Comparison of ENCODE assay signal across 8 mouse cellular contexts in genomic region chr16:52451786-52452476, GRCm38 (mm10). TPM values are rescaled to one million over a fixed set of nuclear protein-coding genes. Genes with fewer than 3 reads are reported as not detected.
DNase-seq lines count a peak whose midpoint lies in the region; ATAC-seq and TF ChIP-seq lines count a peak whose summit lies in the region.

No protein-coding gene starts in this region.

- in situ Hi-C loops in CH12.LX (cut with MboI; ENCODE audit: low pct_ligation_motif_present, low pct_unique_long_range_greater_than_20kb, low sequenced_read_pairs), result loop anchor here (5.0 to 25.0 kb wide), 6 partner anchors 140 to 785 kb away; no protein-coding TSS in a partner anchor

- TF ChIP-seq POLR2A in kidney, adult 2 months (IDR thresholded peaks at IDR 0.05; ENCODE audit: low read depth, low read length), result no peak
- TF ChIP-seq POLR2A in CH12.LX (IDR thresholded peaks at IDR 0.05; ENCODE audit: low read depth, low read length), result no peak

- under 1% methylated on average over 23 of the region's 23 CpGs for WGBS in kidney, adult 2 months
- WGBS in embryonic facial prominence, embryonic 11.5 days, result under 1% methylated on average over 23 of the region's 23 CpGs
- under 1% methylated on average over 23 of the region's 23 CpGs for WGBS in hindbrain, embryonic 15.5 days
- WGBS in liver, embryonic 13.5 days (ENCODE audit: insufficient replicate concordance), result 2% methylated on average over 23 of the region's 23 CpGs
- WGBS in neural tube, embryonic 15.5 days, result under 1% methylated on average over 23 of the region's 23 CpGs

- dilution Hi-C loops in CH12.LX (cut with MboI; ENCODE audit: extremely low pct_ligation_motif_present, extremely low pct_unique_long_range_greater_than_20kb, low sequenced_read_pairs), result no loop called here

- H3K9ac ChIP-seq in CH12.LX (ENCODE audit: insufficient read depth, low read depth), result peak overlapping the region; percentile 70
- H3K9ac ChIP-seq in embryonic facial prominence, embryonic 11.5 days (replicated peaks; ENCODE audit: low read length), result peak overlapping the region; percentile 49
- H3K9ac ChIP-seq in hindbrain, embryonic 15.5 days, result peak overlapping the region; percentile 57
- peak overlapping the region; percentile 63 for H3K9ac ChIP-seq in liver, embryonic 13.5 days
- H3K9ac ChIP-seq in neural tube, embryonic 15.5 days (replicated peaks), result peak overlapping the region; percentile 64

- DNase-seq in kidney, adult 2 months, result peak; percentile 26
- DNase-seq in kidney, adult 11 months, result no peak
- peak; percentile 44 for DNase-seq in CH12.LX (ENCODE audit: extremely low read depth)
- peak; percentile 8 for DNase-seq in embryonic facial prominence, embryonic 11.5 days (ENCODE audit: low spot score)
- no peak for DNase-seq in liver, embryonic 13.5 days
- DNase-seq in natural killer cell, adult 2 months (ENCODE audit: low spot score in 2 of 2), result no peak

- no peak for TF ChIP-seq EP300 in CH12.LX (IDR thresholded peaks at IDR 0.05; ENCODE audit: low read length)

- no peaks in the 10 kb centered on the region for H3K27me3 ChIP-seq in kidney, adult 2 months (replicated peaks; ENCODE audit: control insufficient read depth, insufficient read depth, low read length)
- H3K27me3 ChIP-seq in CH12.LX (replicated peaks), result no peaks in the 10 kb centered on the region
- peaks cover 3% of the 10 kb centered on the region; the same call in 1 of the 2 replicates for H3K27me3 ChIP-seq in embryonic facial prominence, embryonic 11.5 days (ENCODE audit: control insufficient read depth, insufficient read depth, low read length)
- no peaks in the 10 kb centered on the region for H3K27me3 ChIP-seq in hindbrain, embryonic 15.5 days
- peaks cover 53% of the 10 kb centered on the region for H3K27me3 ChIP-seq in liver, embryonic 13.5 days
- H3K27me3 ChIP-seq in neural tube, embryonic 15.5 days (replicated peaks), result no peaks in the 10 kb centered on the region

- TF ChIP-seq RAD21 in CH12.LX (IDR thresholded peaks at IDR 0.05; ENCODE audit: low read depth, low read length), result no peak

- no peak for TF ChIP-seq CTCF in kidney, adult 2 months (conservative IDR thresholded peaks at IDR 0.05; ENCODE audit: insufficient read depth, insufficient read length, low read depth, low read length)
- TF ChIP-seq CTCF in CH12.LX (conservative IDR thresholded peaks at IDR 0.05 in 1 of 2, IDR thresholded peaks at IDR 0.05 in 1 of 2; ENCODE audit: low read depth in 2 of 2, low read length in 2 of 2), result no peak

- no peaks in the 10 kb centered on the region for H3K36me3 ChIP-seq in kidney, adult 2 months (ENCODE audit: control insufficient read depth, insufficient read depth, low read length)
- H3K36me3 ChIP-seq in CH12.LX (replicated peaks in 1 of 2; ENCODE audit: control insufficient read depth in 1 of 2, insufficient read depth in 1 of 2, low read length in 1 of 2), result no peaks in the 10 kb centered on the region
- no peaks in the 10 kb centered on the region for H3K36me3 ChIP-seq in embryonic facial prominence, embryonic 11.5 days (replicated peaks; ENCODE audit: control insufficient read depth, insufficient read depth, low read depth, low read length)
- no peaks in the 10 kb centered on the region for H3K36me3 ChIP-seq in hindbrain, embryonic 15.5 days
- H3K36me3 ChIP-seq in liver, embryonic 13.5 days, result no peaks in the 10 kb centered on the region
- no peaks in the 10 kb centered on the region for H3K36me3 ChIP-seq in neural tube, embryonic 15.5 days

- H3K4me3 ChIP-seq in kidney, adult 2 months (ENCODE audit: insufficient read depth, low read depth, low read length), result peak overlapping the region; percentile 45
- H3K4me3 ChIP-seq in CH12.LX (replicated peaks in 1 of 3; ENCODE audit: low read depth in 2 of 3, low read length in 2 of 3, poor library complexity in 1 of 3), result peak overlapping the region; percentile 89 to 93 (median 89)
- H3K4me3 ChIP-seq in embryonic facial prominence, embryonic 11.5 days (ENCODE audit: low read depth, low read length), result peak overlapping the region; percentile 53
- H3K4me3 ChIP-seq in hindbrain, embryonic 15.5 days, result peak overlapping the region; percentile 83
- peak overlapping the region; percentile 60 for H3K4me3 ChIP-seq in liver, embryonic 13.5 days (replicated peaks)
- H3K4me3 ChIP-seq in neural tube, embryonic 15.5 days (replicated peaks), result peak overlapping the region; percentile 67

- H3K4me1 ChIP-seq in kidney, adult 2 months (ENCODE audit: control insufficient read depth, insufficient read depth, low read length), result 0 out of 2 replicates have a peak, but pooled peaks cover 2% of the 10 kb centered on the region
- peaks cover 0 to 36% of the 10 kb centered on the region in 2 experiments; a peak in 2 of 4 replicates for H3K4me1 ChIP-seq in CH12.LX (ENCODE audit: control insufficient read depth in 1 of 2, insufficient read depth in 2 of 2)
- no peaks in the 10 kb centered on the region; the same call in 1 of the 2 replicates for H3K4me1 ChIP-seq in embryonic facial prominence, embryonic 11.5 days (ENCODE audit: control insufficient read depth, insufficient read depth, low read length)
- peaks cover 26% of the 10 kb centered on the region for H3K4me1 ChIP-seq in hindbrain, embryonic 15.5 days (replicated peaks)
- 0 out of 2 replicates have a peak, but pooled peaks cover 4% of the 10 kb centered on the region for H3K4me1 ChIP-seq in liver, embryonic 13.5 days (replicated peaks)
- H3K4me1 ChIP-seq in neural tube, embryonic 15.5 days, result peaks cover 35% of the 10 kb centered on the region

- ATAC-seq in embryonic facial prominence, embryonic 11.5 days (replicated peaks; ENCODE audit: insufficient number of reproducible peaks, low FRiP score, low TSS enrichment, low read depth), result no peak
- peak; percentile 5; the same call in 1 of the 2 replicates for ATAC-seq in hindbrain, embryonic 15.5 days (ENCODE audit: low FRiP score, low read depth)
- ATAC-seq in liver, embryonic 13.5 days (ENCODE audit: low read depth), result 0 out of 2 replicates have a peak, but pooled peaks have one; percentile 5
- ATAC-seq in neural tube, embryonic 15.5 days (ENCODE audit: low FRiP score), result no peak

- peaks cover 50% of the 10 kb centered on the region for H3K79me2 ChIP-seq in CH12.LX (replicated peaks; ENCODE audit: control insufficient read depth, extremely low read depth, insufficient read depth, poor library complexity, severe bottlenecking)

- peak overlapping the region; percentile 98 for H3K4me2 ChIP-seq in CH12.LX (ENCODE audit: insufficient read depth, low read depth, poor library complexity, severe bottlenecking)
- peak overlapping the region; percentile 67 for H3K4me2 ChIP-seq in embryonic facial prominence, embryonic 11.5 days (ENCODE audit: low read depth, low read length)
- H3K4me2 ChIP-seq in hindbrain, embryonic 15.5 days, result peak overlapping the region; percentile 98
- peak overlapping the region; percentile 68 for H3K4me2 ChIP-seq in liver, embryonic 13.5 days
- H3K4me2 ChIP-seq in neural tube, embryonic 15.5 days, result peak overlapping the region; percentile 83

- no peaks in the 10 kb centered on the region for H3K9me3 ChIP-seq in CH12.LX (replicated peaks; ENCODE audit: low read length)
- no peaks in the 10 kb centered on the region for H3K9me3 ChIP-seq in embryonic facial prominence, embryonic 11.5 days (replicated peaks; ENCODE audit: control insufficient read depth, low read length)
- H3K9me3 ChIP-seq in hindbrain, embryonic 15.5 days, result no peaks in the 10 kb centered on the region
- H3K9me3 ChIP-seq in liver, embryonic 13.5 days (replicated peaks), result no peaks in the 10 kb centered on the region
- no peaks in the 10 kb centered on the region for H3K9me3 ChIP-seq in neural tube, embryonic 15.5 days (replicated peaks)

- H3K27ac ChIP-seq in kidney, adult 2 months (ENCODE audit: insufficient read depth, low read depth, low read length), result no peak overlapping the region
- H3K27ac ChIP-seq in CH12.LX (ENCODE audit: insufficient read depth, low read depth), result peak overlapping the region; percentile 12
- no peak overlapping the region for H3K27ac ChIP-seq in embryonic facial prominence, embryonic 11.5 days (replicated peaks; ENCODE audit: low read depth, low read length)
- H3K27ac ChIP-seq in hindbrain, embryonic 15.5 days (replicated peaks), result peak overlapping the region; percentile 79
- H3K27ac ChIP-seq in liver, embryonic 13.5 days, result no peak overlapping the region
- peak overlapping the region; percentile 84 for H3K27ac ChIP-seq in neural tube, embryonic 15.5 days (replicated peaks)

TF ChIP-seq in CH12.LX, 34 proteins besides CTCF, POLR2A, EP300 and RAD21:
- TF ChIP-seq ZNF384 (IDR thresholded peaks at IDR 0.05; ENCODE audit: low read depth, low read length) (peak; percentile 18; the same call in 1 of the 2 replicates), UBTF (IDR thresholded peaks at IDR 0.05; ENCODE audit: low read depth, low read length) (peak; percentile 40; the same call in 1 of the 2 replicates), MAFK (IDR thresholded peaks at IDR 0.05; ENCODE audit: insufficient replicate concordance, low read length) (0 out of 2 replicates have a peak, but pooled peaks have one; percentile 19), MYC (IDR thresholded peaks at IDR 0.05; ENCODE audit: low read depth, low read length) (0 out of 2 replicates have a peak, but pooled peaks have one; percentile 14), MAZ (IDR thresholded peaks at IDR 0.05; ENCODE audit: low read depth, low read length) (peak; percentile 32; the same call in 1 of the 2 replicates), HCFC1 (IDR thresholded peaks at IDR 0.05; ENCODE audit: low read depth, low read length) (no peak), NELFE (IDR thresholded peaks at IDR 0.05; ENCODE audit: low read depth, low read length) (no peak), RCOR1 (conservative IDR thresholded peaks at IDR 0.05; ENCODE audit: low read depth, low read length) (no peak), SIN3A (IDR thresholded peaks at IDR 0.05; ENCODE audit: low read length) (peak; percentile 70)
TF ChIP-seq in CH12.LX: peak in this region for 6.

RNA-seq across cellular contexts. Expression of gene Alcam, which starts 1.9 kb away (rescaled TPM):
- polyA plus RNA-seq in kidney, adult 2 months (2012; rRNA removed), result 6.9 and 7.7 TPM in 2 replicates
- total RNA-seq in CH12.LX (2012; rRNA removed), result 56.7 and 70.6 TPM in 2 replicates
- 26.3 and 31.5 TPM in 2 replicates for total RNA-seq in CH12.LX (2014; rRNA removed)
- 51.3 and 54.6 TPM in 2 replicates for polyA plus RNA-seq in CH12.LX (2012; ENCODE audit: insufficient read length, low read depth)
- polyA plus RNA-seq in embryonic facial prominence, embryonic 11.5 days (2014; fragmentation: Nextera tagmentation; extraction: Ambion mirVana), result 28.1 and 32.8 TPM in 2 replicates
- 32.9 and 34.2 TPM in 2 replicates for polyA plus RNA-seq in hindbrain, embryonic 15.5 days (2015; fragmentation: Nextera tagmentation; extraction: Ambion mirVana)
- polyA plus RNA-seq in liver, embryonic 13.5 days (2015; fragmentation: Nextera tagmentation; extraction: Ambion mirVana), result 6.6 and 7.3 TPM in 2 replicates
- polyA plus RNA-seq in neural tube, embryonic 15.5 days (2015; fragmentation: Nextera tagmentation; extraction: Ambion mirVana), result 38.9 and 40.0 TPM in 2 replicates

Comparison
In these comparisons a context has a peak if more than half of its experiments do, and no peak if none do; other contexts are left out.
1. DNase-seq: peak in kidney, adult 2 months (single experiment), CH12.LX (single experiment) and embryonic facial prominence, embryonic 11.5 days (single experiment); none in kidney, adult 11 months (single experiment), liver, embryonic 13.5 days (single experiment) and natural killer cell, adult 2 months (0 of 2).
2. H3K27ac ChIP-seq: peak in CH12.LX (single experiment), hindbrain, embryonic 15.5 days (single experiment) and neural tube, embryonic 15.5 days (single experiment); none in kidney, adult 2 months (single experiment), embryonic facial prominence, embryonic 11.5 days (single experiment) and liver, embryonic 13.5 days (single experiment).
3. ATAC-seq: peak in hindbrain, embryonic 15.5 days (single experiment) and liver, embryonic 13.5 days (single experiment); none in embryonic facial prominence, embryonic 11.5 days (single experiment) and neural tube, embryonic 15.5 days (single experiment).
4. Peak in every context shown above with its lines, with median percentiles within 50 percentile points of each other: H3K4me3 ChIP-seq, H3K4me2 ChIP-seq and H3K9ac ChIP-seq.